In the genomic region with DNA sequence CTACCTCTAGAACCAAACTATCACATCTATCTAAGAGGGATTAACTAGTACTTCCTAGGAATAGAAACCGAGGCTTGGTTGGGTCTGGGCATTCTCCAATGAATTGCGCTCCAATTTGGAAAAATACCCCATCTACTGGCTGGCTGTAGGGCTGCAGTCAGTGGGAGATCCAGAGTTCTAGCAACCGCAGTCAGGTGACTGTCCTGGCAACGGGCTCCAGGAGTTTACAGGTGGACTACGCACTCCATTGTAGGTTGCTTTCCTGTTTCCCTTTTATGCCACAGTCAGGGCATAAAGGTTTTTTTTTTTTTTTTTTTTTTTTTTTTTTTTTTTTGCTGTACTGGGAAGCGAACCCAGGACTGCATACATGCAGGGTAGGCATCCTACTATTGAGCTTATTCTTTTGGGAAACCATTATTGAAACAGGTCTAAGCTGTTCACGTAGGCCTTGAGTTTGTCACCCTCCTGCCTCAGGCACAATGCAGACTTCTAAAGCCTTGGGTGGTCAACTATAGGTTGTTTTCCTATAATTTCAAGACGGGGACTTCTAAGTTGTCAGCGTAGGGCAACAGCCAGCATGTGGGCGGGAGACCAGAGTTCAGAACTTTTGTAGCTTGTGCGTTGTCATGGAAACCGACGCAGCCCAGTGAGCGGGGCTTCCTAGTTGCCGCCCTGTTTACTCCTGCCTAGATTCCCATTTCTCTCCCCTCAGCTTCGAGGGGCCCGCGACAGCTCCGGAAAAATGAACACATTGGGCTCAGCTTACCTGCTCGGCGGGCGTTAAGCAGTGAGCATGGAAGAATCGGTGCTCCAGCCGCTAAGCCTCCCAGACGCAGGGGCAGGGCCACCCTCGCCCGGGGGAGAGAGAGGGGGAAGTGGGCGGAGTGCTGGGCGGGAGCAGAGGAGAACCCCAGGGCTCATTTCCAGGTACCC, we compare ENCODE assay signal across 8 mouse cellular contexts. TPM values are rescaled to one million over a fixed set of nuclear protein-coding genes. Genes with fewer than 3 reads are reported as not detected.
DNase-seq lines count a peak whose midpoint lies in the region; ATAC-seq lines count a peak whose summit lies in the region.

A gene (minus strand): TSS at position 834 of the 933 bp plus-strand sequence.

- H3K27ac ChIP-seq in hindbrain, embryonic 14.5 days: no peak within 1 kb of the TSS
- no peak within 1 kb of the TSS for H3K27ac ChIP-seq in limb, embryonic 15.5 days
- H3K27ac ChIP-seq in midbrain, embryonic 14.5 days (replicated peaks; ENCODE audit: low read depth, low read length): no peak within 1 kb of the TSS

- DNase-seq in cerebellum, postnatal 10 days: peak; percentile 30 to 37
- DNase-seq in cerebellum, adult 9-11 months: no peak
- DNase-seq in adrenal gland, adult 18-20 months (ENCODE audit: low spot score in 2 of 2): peak; percentile 36 to 52
- DNase-seq in hindbrain, embryonic 14.5 days (ENCODE audit: low spot score): peak; percentile 53
- peak; percentile 71 for DNase-seq in midbrain, embryonic 14.5 days
- peak; percentile 48 for DNase-seq in testis, postnatal 14 days (ENCODE audit: low spot score)

- H3K4me1 ChIP-seq in hindbrain, embryonic 14.5 days (replicated peaks; ENCODE audit: control insufficient read depth, insufficient read depth, low read length): peaks cover 6% of the 10 kb centered on the region; the same call in 1 of the 2 replicates
- peaks cover 9% of the 10 kb centered on the region; the same call in 1 of the 2 replicates for H3K4me1 ChIP-seq in limb, embryonic 15.5 days
- H3K4me1 ChIP-seq in midbrain, embryonic 14.5 days (ENCODE audit: control insufficient read depth, insufficient read depth, low read length): no peaks in the 10 kb centered on the region

- no peaks in the 10 kb centered on the region for H3K9me3 ChIP-seq in hindbrain, embryonic 14.5 days (ENCODE audit: control insufficient read depth, low read length)
- H3K9me3 ChIP-seq in limb, embryonic 15.5 days: no peaks in the 10 kb centered on the region
- no peaks in the 10 kb centered on the region for H3K9me3 ChIP-seq in midbrain, embryonic 14.5 days (ENCODE audit: control insufficient read depth, low read length)

- peaks cover 31% of the 10 kb centered on the region; the same call in 1 of the 2 replicates for H3K36me3 ChIP-seq in hindbrain, embryonic 14.5 days (replicated peaks; ENCODE audit: control insufficient read depth, insufficient read depth)
- H3K36me3 ChIP-seq in limb, embryonic 15.5 days: peaks cover 7% of the 10 kb centered on the region; the same call in 1 of the 2 replicates
- peaks cover 24% of the 10 kb centered on the region for H3K36me3 ChIP-seq in midbrain, embryonic 14.5 days (ENCODE audit: control insufficient read depth, insufficient read depth, low read length)

- peak within 1 kb of the TSS; percentile 66 for H3K4me2 ChIP-seq in hindbrain, embryonic 14.5 days (replicated peaks)
- peak within 1 kb of the TSS; percentile 88 for H3K4me2 ChIP-seq in limb, embryonic 15.5 days
- peak within 1 kb of the TSS; percentile 58 for H3K4me2 ChIP-seq in midbrain, embryonic 14.5 days (ENCODE audit: low read length)

- H3K4me3 ChIP-seq in hindbrain, embryonic 14.5 days (replicated peaks; ENCODE audit: low read length): peak within 1 kb of the TSS; percentile 30
- H3K4me3 ChIP-seq in limb, embryonic 15.5 days: peak within 1 kb of the TSS; percentile 50
- peak within 1 kb of the TSS; percentile 27 for H3K4me3 ChIP-seq in midbrain, embryonic 14.5 days (replicated peaks; ENCODE audit: low read depth, low read length)

- ATAC-seq in erythroid progenitor cell, adult 5-6 weeks (replicated peaks; ENCODE audit: low FRiP score, poor library complexity, severe bottlenecking): peak; percentile 69
- peak; percentile 53; the same call in 1 of the 2 replicates for ATAC-seq in hindbrain, embryonic 14.5 days (ENCODE audit: low FRiP score)
- peak; percentile 75; the same call in 1 of the 2 replicates for ATAC-seq in limb, embryonic 15.5 days (ENCODE audit: insufficient number of reproducible peaks, low FRiP score, low TSS enrichment, low read depth)
- peak; percentile 55; the same call in 1 of the 2 replicates for ATAC-seq in midbrain, embryonic 14.5 days (ENCODE audit: low FRiP score, low TSS enrichment)

- H3K9ac ChIP-seq in hindbrain, embryonic 14.5 days: peak within 1 kb of the TSS; percentile 24; the same call in 1 of the 2 replicates
- peak within 1 kb of the TSS; percentile 37; the same call in 1 of the 2 replicates for H3K9ac ChIP-seq in limb, embryonic 15.5 days
- H3K9ac ChIP-seq in midbrain, embryonic 14.5 days (replicated peaks; ENCODE audit: low read length): no peak within 1 kb of the TSS; the same call in 1 of the 2 replicates

- 1% methylated on average over 28 of the region's 29 CpGs for WGBS in hindbrain, embryonic 14.5 days
- WGBS in limb, embryonic 15.5 days: 3% methylated on average over 29 of the region's 29 CpGs
- WGBS in midbrain, embryonic 14.5 days: 1% methylated on average over 28 of the region's 29 CpGs

- no peaks in the 10 kb centered on the region for H3K27me3 ChIP-seq in hindbrain, embryonic 14.5 days (ENCODE audit: control insufficient read depth, insufficient read depth, low read length)
- no peaks in the 10 kb centered on the region for H3K27me3 ChIP-seq in limb, embryonic 15.5 days
- no peaks in the 10 kb centered on the region for H3K27me3 ChIP-seq in midbrain, embryonic 14.5 days (ENCODE audit: control insufficient read depth, insufficient read depth, low read length)

RNA-seq across cellular contexts. Expression of the gene that starts here (rescaled TPM):
- total RNA-seq in adrenal gland, adult 18-20 months (2021): 1 to 10 TPM; 4.0 to 6.5 TPM
- total RNA-seq in erythroid progenitor cell, adult 5-6 weeks (2015; ENCODE audit: low replicate concordance): not detected in 2 replicates
- not detected in 2 replicates for total RNA-seq in erythroid progenitor cell, adult 5-6 weeks (2017; ENCODE audit: low replicate concordance)
- 1.3 and 1.7 TPM in 2 replicates for polyA plus RNA-seq in hindbrain, embryonic 14.5 days (2014; fragmentation: Nextera tagmentation; extraction: Ambion mirVana)
- polyA plus RNA-seq in limb, embryonic 15.5 days (2015; fragmentation: Nextera tagmentation; extraction: Ambion mirVana): 0.07 and 0.19 TPM in 2 replicates
- polyA plus RNA-seq in midbrain, embryonic 14.5 days (2014; fragmentation: Nextera tagmentation; extraction: Ambion mirVana): 0.28 and 0.49 TPM in 2 replicates

Comparison
In these comparisons a context has a peak if more than half of its experiments do, and no peak if none do; other contexts are left out.
1. RNA of the gene that starts here (total RNA-seq): 4.0 to 6.5 TPM in adrenal gland, adult 18-20 months; not detected in erythroid progenitor cell, adult 5-6 weeks; every median in the first group is over 4 times any median in the second.
2. Peak in ATAC-seq in erythroid progenitor cell, adult 5-6 weeks; RNA of the gene not detected or under 1 TPM.
3. Peak in ATAC-seq, H3K4me3 ChIP-seq, H3K9ac ChIP-seq and H3K4me2 ChIP-seq in limb, embryonic 15.5 days; RNA of the gene not detected or under 1 TPM.
4. Peak in DNase-seq, ATAC-seq, H3K4me3 ChIP-seq and H3K4me2 ChIP-seq in midbrain, embryonic 14.5 days; RNA of the gene not detected or under 1 TPM.
5. Peak in every context shown above with its lines, with median percentiles within 50 percentile points of each other: ATAC-seq, H3K4me2 ChIP-seq and H3K4me3 ChIP-seq.